8 mouse cellular contexts compared by ENCODE assay signal in genomic region chr1:37872131-37873067, GRCm38 (mm10). TPM values are rescaled to one million over a fixed set of nuclear protein-coding genes. Genes with fewer than 3 reads are reported as not detected.
DNase-seq lines count a peak whose midpoint lies in the region; ATAC-seq and TF ChIP-seq lines count a peak whose summit lies in the region.

No protein-coding gene starts in this region.

- peak overlapping the region; percentile 79 for H3K4me2 ChIP-seq in intestine, postnatal 0 days (replicated peaks; ENCODE audit: low read depth)
- peak overlapping the region; percentile 83 for H3K4me2 ChIP-seq in midbrain, embryonic 11.5 days

- 6% methylated on average over 33 of the region's 33 CpGs for WGBS in embryonic facial prominence, embryonic 10.5 days
- WGBS in intestine, postnatal 0 days: 3% methylated on average over 33 of the region's 33 CpGs
- WGBS in midbrain, embryonic 11.5 days: 8% methylated on average over 33 of the region's 33 CpGs

- ATAC-seq in intestine, postnatal 0 days: peak; percentile 83
- peak; percentile 89 for ATAC-seq in midbrain, embryonic 11.5 days (ENCODE audit: low FRiP score)

- H3K4me3 ChIP-seq in embryonic facial prominence, embryonic 10.5 days: peak overlapping the region; percentile 66
- H3K4me3 ChIP-seq in intestine, postnatal 0 days (ENCODE audit: low read depth, low read length): peak overlapping the region; percentile 42
- peak overlapping the region; percentile 56 for H3K4me3 ChIP-seq in midbrain, embryonic 11.5 days (ENCODE audit: low read depth, low read length)

- H3K27me3 ChIP-seq in embryonic facial prominence, embryonic 10.5 days (replicated peaks; ENCODE audit: low read depth, poor library complexity, severe bottlenecking): no peaks in the 10 kb centered on the region; the same call in 1 of the 2 replicates
- H3K27me3 ChIP-seq in intestine, postnatal 0 days (replicated peaks; ENCODE audit: control insufficient read depth, insufficient read depth, low read length): no peaks in the 10 kb centered on the region
- no peaks in the 10 kb centered on the region for H3K27me3 ChIP-seq in midbrain, embryonic 11.5 days (ENCODE audit: control insufficient read depth, insufficient read depth, low read length)

- TF ChIP-seq CTCF in intestine, postnatal 0 days (IDR thresholded peaks at IDR 0.05; ENCODE audit: low read depth): no peak

- H3K36me3 ChIP-seq in embryonic facial prominence, embryonic 10.5 days (replicated peaks): peaks cover 32% of the 10 kb centered on the region
- H3K36me3 ChIP-seq in intestine, postnatal 0 days (ENCODE audit: control insufficient read depth, insufficient read depth): peaks cover 22% of the 10 kb centered on the region
- peaks cover 8% of the 10 kb centered on the region; the same call in 1 of the 2 replicates for H3K36me3 ChIP-seq in midbrain, embryonic 11.5 days (ENCODE audit: control insufficient read depth, insufficient read depth, low read length)

- peaks cover 14% of the 10 kb centered on the region for H3K9me3 ChIP-seq in embryonic facial prominence, embryonic 10.5 days
- no peaks in the 10 kb centered on the region for H3K9me3 ChIP-seq in intestine, postnatal 0 days (ENCODE audit: control insufficient read depth)
- no peaks in the 10 kb centered on the region for H3K9me3 ChIP-seq in midbrain, embryonic 11.5 days (ENCODE audit: control insufficient read depth, low read length)

- H3K9ac ChIP-seq in intestine, postnatal 0 days (ENCODE audit: low read depth, low read length): peak overlapping the region; percentile 48
- peak overlapping the region; percentile 47 for H3K9ac ChIP-seq in midbrain, embryonic 11.5 days (ENCODE audit: low read length)

- DNase-seq in 3134 (ENCODE audit: extremely low read depth, insufficient read length, low spot score): peak; percentile 91
- DNase-seq in adrenal gland, postnatal 14 days: peak; percentile 93
- DNase-seq in embryonic facial prominence, embryonic 10.5 days (ENCODE audit: low spot score): peak; percentile 88
- DNase-seq in gastrocnemius, postnatal 4 days (ENCODE audit: low spot score in 2 of 2): peak; percentile 58 to 76
- DNase-seq in left cerebral cortex, postnatal 4 days: peak; percentile 82
- peak; percentile 95 for DNase-seq in midbrain, embryonic 11.5 days (ENCODE audit: low spot score, missing footprints)
- peak; percentile 73 for DNase-seq in skeletal muscle tissue, adult 2 months (ENCODE audit: low read depth, low spot score)

- H3K4me1 ChIP-seq in embryonic facial prominence, embryonic 10.5 days: peaks cover 10% of the 10 kb centered on the region
- H3K4me1 ChIP-seq in intestine, postnatal 0 days (replicated peaks; ENCODE audit: control insufficient read depth, insufficient read depth, low read length): no peaks in the 10 kb centered on the region
- peaks cover 7% of the 10 kb centered on the region for H3K4me1 ChIP-seq in midbrain, embryonic 11.5 days (ENCODE audit: control insufficient read depth, insufficient read depth, low read length)

- intact Hi-C loops in left cerebral cortex, postnatal 4 days (cut with DNase I): no loop called here

- H3K27ac ChIP-seq in embryonic facial prominence, embryonic 10.5 days (replicated peaks): peak overlapping the region; percentile 78
- H3K27ac ChIP-seq in intestine, postnatal 0 days (ENCODE audit: low read depth, low read length): peak overlapping the region; percentile 57
- H3K27ac ChIP-seq in midbrain, embryonic 11.5 days (ENCODE audit: low read depth, low read length): no peak overlapping the region; the same call in 1 of the 2 replicates

RNA-seq across cellular contexts. Expression of gene Lipt1, which starts 0.9 kb away (rescaled TPM):
- 18.4 and 19.3 TPM in 2 replicates for total RNA-seq in adrenal gland, postnatal 14 days (2021)
- 7.9 and 8.9 TPM in 2 replicates for polyA plus RNA-seq in embryonic facial prominence, embryonic 10.5 days (2016; fragmentation: Nextera tagmentation; extraction: Ambion mirVana)
- 1 to 10 TPM; 6.8 to 7.4 TPM for total RNA-seq in gastrocnemius, postnatal 4 days (2021)
- 4.1 and 4.7 TPM in 2 replicates for polyA plus RNA-seq in intestine, postnatal 0 days (2015; fragmentation: Nextera tagmentation; extraction: Ambion mirVana)
- 1 to 10 TPM; 7.8 to 9.3 TPM for total RNA-seq in left cerebral cortex, postnatal 4 days (2021)
- polyA plus RNA-seq in midbrain, embryonic 11.5 days (2014; fragmentation: Nextera tagmentation; extraction: Ambion mirVana): 8.9 and 9.3 TPM in 2 replicates

RNA-seq across cellular contexts. Expression of gene Tsga10, which starts 6.2 kb away (rescaled TPM):
- total RNA-seq in adrenal gland, postnatal 14 days (2021): 4.6 and 5.2 TPM in 2 replicates
- 6.6 and 7.5 TPM in 2 replicates for polyA plus RNA-seq in embryonic facial prominence, embryonic 10.5 days (2016; fragmentation: Nextera tagmentation; extraction: Ambion mirVana)
- total RNA-seq in gastrocnemius, postnatal 4 days (2021): 1 to 10 TPM; 4.7 to 5.4 TPM
- polyA plus RNA-seq in intestine, postnatal 0 days (2015; fragmentation: Nextera tagmentation; extraction: Ambion mirVana): 2.0 and 2.1 TPM in 2 replicates
- 10 to 100 TPM; 18.8 to 20.4 TPM for total RNA-seq in left cerebral cortex, postnatal 4 days (2021)
- polyA plus RNA-seq in midbrain, embryonic 11.5 days (2014; fragmentation: Nextera tagmentation; extraction: Ambion mirVana): 19.8 and 21.1 TPM in 2 replicates

RNA-seq across cellular contexts. Expression of gene Mitd1, which starts 17.8 kb away (rescaled TPM):
- 13.1 and 17.5 TPM in 2 replicates for total RNA-seq in adrenal gland, postnatal 14 days (2021)
- 23.9 and 28.1 TPM in 2 replicates for polyA plus RNA-seq in embryonic facial prominence, embryonic 10.5 days (2016; fragmentation: Nextera tagmentation; extraction: Ambion mirVana)
- 1 to 10 TPM; 7.1 to 7.6 TPM for total RNA-seq in gastrocnemius, postnatal 4 days (2021)
- 31.0 and 32.3 TPM in 2 replicates for polyA plus RNA-seq in intestine, postnatal 0 days (2015; fragmentation: Nextera tagmentation; extraction: Ambion mirVana)
- 10 to 100 TPM in 1 of 2 experiments, 1 to 10 TPM in 1; 9.6 to 10.4 TPM for total RNA-seq in left cerebral cortex, postnatal 4 days (2021)
- 27.7 and 27.8 TPM in 2 replicates for polyA plus RNA-seq in midbrain, embryonic 11.5 days (2014; fragmentation: Nextera tagmentation; extraction: Ambion mirVana)

RNA-seq across cellular contexts. Expression of gene Mrpl30, which starts 17.9 kb away (rescaled TPM):
- total RNA-seq in adrenal gland, postnatal 14 days (2021): 308 and 342 TPM in 2 replicates
- polyA plus RNA-seq in embryonic facial prominence, embryonic 10.5 days (2016; fragmentation: Nextera tagmentation; extraction: Ambion mirVana): 246 and 254 TPM in 2 replicates
- total RNA-seq in gastrocnemius, postnatal 4 days (2021): 100 to 1,000 TPM; 233 to 247 TPM
- polyA plus RNA-seq in intestine, postnatal 0 days (2015; fragmentation: Nextera tagmentation; extraction: Ambion mirVana): 261 and 264 TPM in 2 replicates
- 100 to 1,000 TPM; 157 to 190 TPM for total RNA-seq in left cerebral cortex, postnatal 4 days (2021)
- 229 and 237 TPM in 2 replicates for polyA plus RNA-seq in midbrain, embryonic 11.5 days (2014; fragmentation: Nextera tagmentation; extraction: Ambion mirVana)

RNA-seq across cellular contexts. Expression of gene Lyg2, which starts 43.9 kb away (rescaled TPM):
- total RNA-seq in adrenal gland, postnatal 14 days (2021): not detected in 2 replicates
- not detected in 2 replicates for polyA plus RNA-seq in embryonic facial prominence, embryonic 10.5 days (2016; fragmentation: Nextera tagmentation; extraction: Ambion mirVana)
- total RNA-seq in gastrocnemius, postnatal 4 days (2021): not detected
- polyA plus RNA-seq in intestine, postnatal 0 days (2015; fragmentation: Nextera tagmentation; extraction: Ambion mirVana): not detected in 2 replicates
- not detected for total RNA-seq in left cerebral cortex, postnatal 4 days (2021)
- not detected in 2 replicates for polyA plus RNA-seq in midbrain, embryonic 11.5 days (2014; fragmentation: Nextera tagmentation; extraction: Ambion mirVana)
